Mouse (Mus musculus) heart, postnatal 0 days (tissue): Measurements from ENCODE around the gene Mcoln2. TPM values are rescaled to one million over a fixed set of nuclear protein-coding genes. Genes with fewer than 3 reads are reported as not detected.

ENCODE experiments used
- ATAC-seq: fragments of 200-750 bp; cut with Nextera tagmentation; 2 replicates; pipeline ENCODE4 v1.8.0; 2017; ENCODE audit warnings: low read depth, moderate number of reproducible peaks, moderate library complexity; ENCODE audit not compliant: insufficient read depth
- DNase-seq: peaks from one replicate; pipeline ENCODE4 v3.0.0-alpha.2; 2016; ENCODE audit warnings: low spot score
- H3K27ac ChIP-seq: fragments of 300-500 bp; sonication (generic); 2 replicates; pipeline ENCODE4 v1.5.1; 2014; ENCODE audit warnings: low read depth, mild to moderate bottlenecking
- H3K27me3 ChIP-seq: fragments of 300-500 bp; sonication (generic); 2 replicates; pipeline ENCODE4 v1.6.1; 2014; ENCODE audit warnings: low read length, mixed read lengths; ENCODE audit not compliant: control insufficient read depth, insufficient read depth
- H3K36me3 ChIP-seq: fragments of 300-500 bp; sonication (generic); replicated peaks from 2 replicates; pipeline ENCODE4 v1.6.1; 2014; ENCODE audit warnings: low read length, mixed read lengths; ENCODE audit not compliant: control insufficient read depth, insufficient read depth
- H3K4me1 ChIP-seq: fragments of 300-500 bp; sonication (generic); 2 replicates; pipeline ENCODE4 v1.6.1; 2014; ENCODE audit warnings: antibody characterized with exemption; ENCODE audit not compliant: control insufficient read depth, insufficient read depth
- H3K4me2 ChIP-seq: fragments of 300-500 bp; sonication (generic); 2 replicates; pipeline ENCODE4 v1.6.1; 2014; ENCODE audit warnings: low read depth, mild to moderate bottlenecking, low read length, moderate library complexity
- H3K4me3 ChIP-seq: fragments of 300-500 bp; sonication (generic); 2 replicates; pipeline ENCODE4 v1.5.1; 2014; ENCODE audit warnings: low read depth, low read length
- H3K9ac ChIP-seq: fragments of 300-500 bp; sonication (generic); replicated peaks from 2 replicates; pipeline ENCODE4 v1.6.1; 2014; ENCODE audit warnings: low read depth, low read length, mixed read lengths
- H3K9me3 ChIP-seq: fragments of 300-500 bp; sonication (generic); replicated peaks from 2 replicates; pipeline ENCODE4 v1.6.1; 2016; ENCODE audit warnings: low read length; ENCODE audit not compliant: control insufficient read depth
- CTCF ChIP-seq: IDR thresholded peaks from 2 replicates; pipeline ENCODE4 v1.5.1; 2016; ENCODE audit warnings: antibody characterized with exemption, control low read depth, low read depth
- EP300 ChIP-seq: IDR thresholded peaks from 2 replicates; pipeline ENCODE4 v1.6.1; 2016; ENCODE audit warnings: antibody characterized with exemption, low read depth
- WGBS: fragments of 180-500 bp; shearing (Covaris S2); extraction: QIAGEN DNeasy Blood & Tissue Kit; methylation state at CpG from one replicate; pipeline ENCODE4 v1.1.7; 2014; 5-methylcytosine and 5-hydroxymethylcytosine counted together
- polyA plus RNA-seq: library from polyadenylated mRNA; unstranded; fragments of >200 nt; fragmentation: Nextera tagmentation; extraction: Ambion mirVana; gene quantifications from 2 replicates; pipeline ENCODE4 v1.2.1, GENCODE M21; 2015
- total RNA-seq: library from RNA; depleted of rRNA; stranded (reverse); fragments of >200 nt; gene quantifications from 2 replicates; pipeline ENCODE4 v1.2.3, GENCODE M21; 2014; ENCODE audit warnings: low replicate concordance

Mcoln2 gene
- total and polyA plus RNA-seq, 2 experiments from 2014 or later, result 0.14 TPM; not detected in 1

GRCm38 (mm10) chr3:146189933-146190332, 40.3 kb downstream of the Mcoln2 start:
- Histone ChIP-seq H3K4me1 (peaks cover 6% of the 10 kb centered on the region; the same call in 1 of the 2 replicates), H3K4me3 (no peak overlapping the region), H3K9ac (no peak overlapping the region), H3K27ac (no peak overlapping the region), H3K9me3 (no peaks in the 10 kb centered on the region), H3K4me2 (no peak overlapping the region), H3K27me3 (no peaks in the 10 kb centered on the region), H3K36me3 (no peaks in the 10 kb centered on the region)
- DNase-seq (no peak), ATAC-seq (no peak)
- 73% methylated on average over 10 of the region's 10 CpGs for WGBS
- TF ChIP-seq CTCF, result 0 out of 2 replicates have a peak, but pooled peaks have one; percentile 9
- no peak for TF ChIP-seq EP300

DNA sequence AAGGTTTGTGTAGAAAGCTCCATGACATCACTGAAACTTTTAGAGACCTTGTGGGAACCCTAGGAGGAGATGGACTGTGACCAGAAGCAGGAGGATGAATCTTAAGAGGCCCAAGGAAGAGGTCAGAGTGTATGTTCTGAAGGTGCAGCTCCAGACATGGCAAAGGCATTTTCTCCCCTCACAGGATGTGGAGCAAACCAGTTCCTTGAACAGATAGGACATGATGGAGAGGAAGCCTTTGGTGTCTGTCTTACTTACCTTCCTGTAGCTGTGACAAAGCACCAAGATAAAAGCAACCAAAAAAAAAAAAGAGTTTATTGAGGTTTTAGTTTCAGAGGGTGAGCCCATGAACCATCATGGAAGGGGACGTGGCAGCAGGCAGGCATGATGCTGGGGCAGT, 42.9 kb downstream of the Mcoln2 start:
- Histone ChIP-seq H3K4me2 (no peak overlapping the region), H3K9me3 (no peaks in the 10 kb centered on the region), H3K4me1 (peaks cover 8% of the 10 kb centered on the region), H3K4me3 (no peak overlapping the region), H3K27me3 (no peaks in the 10 kb centered on the region), H3K27ac (no peak overlapping the region), H3K36me3 (no peaks in the 10 kb centered on the region), H3K9ac (no peak overlapping the region)
- no peak for DNase-seq
- no peak for TF ChIP-seq CTCF
- no peak for TF ChIP-seq EP300
- 85% methylated on average over 1 of the region's 1 CpGs for WGBS
- no peak for ATAC-seq

DNA sequence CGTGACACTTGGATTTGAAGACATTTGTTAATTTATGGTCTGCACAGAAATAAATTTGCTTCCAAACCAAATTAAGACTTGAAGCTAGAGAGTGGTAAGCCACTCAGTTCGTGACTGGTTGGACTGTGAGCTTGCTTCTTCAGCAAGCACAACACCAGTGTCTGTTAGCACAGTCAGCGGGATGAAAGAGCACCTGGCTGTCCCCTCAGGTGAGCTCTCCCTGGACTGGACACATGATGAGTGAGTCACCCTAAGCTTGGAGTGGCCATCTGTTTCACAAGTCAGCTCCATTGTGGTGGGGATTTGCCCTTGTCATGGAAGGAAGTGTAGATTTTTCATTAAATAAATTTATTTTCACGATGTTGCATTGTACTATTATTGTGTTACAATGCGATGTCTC, 45.5 kb downstream of the Mcoln2 start:
- TF ChIP-seq CTCF (no peak), EP300 (no peak)
- Histone ChIP-seq H3K27ac (no peak overlapping the region), H3K4me2 (no peak overlapping the region), H3K36me3 (no peaks in the 10 kb centered on the region), H3K9ac (no peak overlapping the region), H3K9me3 (no peaks in the 10 kb centered on the region), H3K4me1 (peaks cover 11% of the 10 kb centered on the region), H3K4me3 (no peak overlapping the region), H3K27me3 (no peaks in the 10 kb centered on the region)
- ATAC-seq (no peak), DNase-seq (no peak)
- WGBS, result 81% methylated on average over 5 of the region's 5 CpGs

GRCm38 (mm10) chr3:146196301-146196700, 46.7 kb downstream of the Mcoln2 start:
- Histone ChIP-seq H3K27me3 (no peaks in the 10 kb centered on the region), H3K4me2 (no peak overlapping the region), H3K4me3 (no peak overlapping the region), H3K9ac (no peak overlapping the region), H3K9me3 (no peaks in the 10 kb centered on the region), H3K36me3 (no peaks in the 10 kb centered on the region), H3K4me1 (peaks cover 11% of the 10 kb centered on the region), H3K27ac (peak overlapping the region; percentile 79; the same call in 1 of the 2 replicates)
- ATAC-seq (no peak), DNase-seq (peak; percentile 25)
- TF ChIP-seq CTCF (no peak), EP300 (no peak)
- 70% methylated on average over 6 of the region's 6 CpGs for WGBS

GRCm38 (mm10) chr3:146196780-146197743, 47.4 kb downstream of the Mcoln2 start:
- no peaks in the 10 kb centered on the region for H3K36me3 ChIP-seq
- TF ChIP-seq CTCF, result no peak
- TF ChIP-seq EP300, result 0 out of 2 replicates have a peak, but pooled peaks have one; percentile 43
- WGBS, result 54% methylated on average over 17 of the region's 17 CpGs
- ATAC-seq, result peak; percentile 92
- H3K27me3 ChIP-seq, result no peaks in the 10 kb centered on the region
- peaks cover 11% of the 10 kb centered on the region for H3K4me1 ChIP-seq
- DNase-seq, result peak; percentile 88
- no peak overlapping the region for H3K4me2 ChIP-seq
- no peak overlapping the region for H3K9ac ChIP-seq
- H3K4me3 ChIP-seq, result no peak overlapping the region
- no peaks in the 10 kb centered on the region for H3K9me3 ChIP-seq
- peak overlapping the region; percentile 79 for H3K27ac ChIP-seq
